Mouse (Mus musculus) stomach, postnatal 0 days (tissue): ENCODE data around the gene Ank3.

Experiments used
- CTCF ChIP-seq: IDR thresholded peaks from 2 replicates; pipeline ENCODE4 v1.5.1; 2016; ENCODE audit warnings: antibody characterized with exemption, low read depth, mild to moderate bottlenecking, moderate library complexity
- EP300 ChIP-seq: optimal IDR thresholded peaks from 2 replicates; pipeline ENCODE3; 2016; ENCODE audit warnings: antibody characterized with exemption

- TF ChIP-seq CTCF, result no peak
- TF ChIP-seq EP300, result peak; percentile 82
Observed at GRCm38 (mm10) chr10:69872182-69872741, 473.7 kb downstream of the Ank3 start.
